Mouse (Mus musculus): ENCODE results near the gene Cacna1e.

DNA sequence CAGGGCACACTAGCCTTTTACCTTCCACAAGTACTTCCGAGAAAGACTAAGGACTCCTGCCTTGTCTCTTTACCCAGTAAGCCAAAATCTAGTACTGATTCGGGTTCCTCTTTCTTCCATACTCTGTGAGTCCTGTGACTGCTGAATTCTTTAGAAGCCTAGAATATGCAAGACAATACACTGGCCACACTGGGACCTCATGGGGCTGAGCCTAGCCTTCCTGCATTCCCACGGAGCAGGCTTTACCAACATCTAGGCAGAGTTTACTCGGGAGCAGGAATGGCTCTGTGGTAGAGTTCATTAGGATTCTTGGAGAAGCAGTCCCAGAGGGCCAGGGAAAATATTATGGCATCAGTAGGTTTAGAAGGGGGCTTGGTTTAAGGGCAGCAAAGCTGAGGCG lies 155.6 kb downstream of the Cacna1e start:
- TF ChIP-seq POLR2A (IDR thresholded peaks at IDR 0.05; ENCODE audit: extremely low read depth, insufficient read depth, low read length) (no peak), CTCF (IDR thresholded peaks at IDR 0.05; ENCODE audit: extremely low read depth, insufficient read depth, low read length) (no peak)
